Mouse (Mus musculus): ENCODE data around the gene Arvcf. TPM values are rescaled to one million over a fixed set of nuclear protein-coding genes. Genes with fewer than 3 reads are reported as not detected.

Gene Arvcf
- total and polyA plus RNA-seq, 3 experiments, result 9.1 to 14.5 TPM; not detected in 1

GRCm38 (mm10) chr16:18383045-18383726, 35.2 kb downstream of the Arvcf start:
- DNase-seq (ENCODE audit: low read depth, low spot score), result no peak
- no peaks in the 10 kb centered on the region for H3K27me3 ChIP-seq (ENCODE audit: control insufficient read depth in 1 of 2, insufficient read depth in 2 of 2, low read length in 2 of 2)
- H3K4me3 ChIP-seq (ENCODE audit: control insufficient read depth in 1 of 2, insufficient read depth in 1 of 2, low read depth in 2 of 2, low read length in 2 of 2), result no peak overlapping the region
- H3K9me3 ChIP-seq (replicated peaks; ENCODE audit: insufficient read depth, low read length), result no peaks in the 10 kb centered on the region
- no peak overlapping the region for H3K27ac ChIP-seq (ENCODE audit: control insufficient read depth, low read depth, low read length)
- peaks cover 8 to 18% of the 10 kb centered on the region in 2 experiments for H3K4me1 ChIP-seq (ENCODE audit: control insufficient read depth in 1 of 2, insufficient read depth in 2 of 2, low read length in 2 of 2)
- TF ChIP-seq ZKSCAN1 (IDR thresholded peaks at IDR 0.05; ENCODE audit: low read depth, low read length) (no peak), POLR2AphosphoS2 (IDR thresholded peaks at IDR 0.05; ENCODE audit: low read length) (no peak), ZC3H11A (IDR thresholded peaks at IDR 0.05; ENCODE audit: low read depth, low read length) (no peak), SIN3A (IDR thresholded peaks at IDR 0.05; ENCODE audit: low read length) (no peak), KAT2A (conservative IDR thresholded peaks at IDR 0.05; ENCODE audit: low read depth, low read length) (no peak), NELFE (IDR thresholded peaks at IDR 0.05; ENCODE audit: low read depth, low read length) (no peak), USF2 (IDR thresholded peaks at IDR 0.05; ENCODE audit: borderline replicate concordance in 1 of 2, insufficient read depth in 1 of 2, low read depth in 1 of 2, low read length in 2 of 2) (no peak), SMC3 (IDR thresholded peaks at IDR 0.05; ENCODE audit: low read depth, low read length) (no peak), JUND (IDR thresholded peaks at IDR 0.05; ENCODE audit: low read depth, low read length) (no peak), MAZ (IDR thresholded peaks at IDR 0.05; ENCODE audit: low read depth, low read length) (no peak), POLR2A (IDR thresholded peaks at IDR 0.05; ENCODE audit: control insufficient read depth in 1 of 2, insufficient read depth in 1 of 2, low read depth in 1 of 2, low read length in 2 of 2, poor library complexity in 1 of 2) (no peak), GATA1 (IDR thresholded peaks at IDR 0.05; ENCODE audit: low read depth, low read length) (no peak), TCF12 (IDR thresholded peaks at IDR 0.05; ENCODE audit: low read depth, low read length) (no peak), NRF1 (IDR thresholded peaks at IDR 0.05; ENCODE audit: insufficient read depth, low read depth, low read length, poor library complexity, severe bottlenecking) (no peak), MEF2A (IDR thresholded peaks at IDR 0.05; ENCODE audit: extremely low read depth, insufficient replicate concordance, low read depth, low read length, poor library complexity, severe bottlenecking) (no peak), MYC (IDR thresholded peaks at IDR 0.05; ENCODE audit: low read depth, low read length) (no peak), TAL1 (IDR thresholded peaks at IDR 0.05; ENCODE audit: low read length) (no peak), CTCF (IDR thresholded peaks at IDR 0.05 in 2 of 3, conservative IDR thresholded peaks at IDR 0.05 in 1 of 3; ENCODE audit: control insufficient read depth in 1 of 3, insufficient read depth in 1 of 3, low read depth in 2 of 3, low read length in 3 of 3, poor library complexity in 1 of 3, severe bottlenecking in 1 of 3) (no peak)
- H3K79me2 ChIP-seq (ENCODE audit: control insufficient read depth, insufficient read depth, low read length, poor library complexity), result no peaks in the 10 kb centered on the region
- H3K9ac ChIP-seq (ENCODE audit: control insufficient read depth, low read depth, low read length, poor library complexity, severe bottlenecking), result no peak overlapping the region
- peaks cover 0 to 18% of the 10 kb centered on the region in 2 experiments; a peak in 2 of 4 replicates for H3K36me3 ChIP-seq (ENCODE audit: control insufficient read depth in 1 of 2, insufficient read depth in 2 of 2, low read length in 2 of 2)

- Histone ChIP-seq H3K9me3 (replicated peaks; ENCODE audit: insufficient read depth, low read length) (no peaks in the 10 kb centered on the region), H3K4me3 (ENCODE audit: control insufficient read depth in 1 of 2, insufficient read depth in 1 of 2, low read depth in 2 of 2, low read length in 2 of 2) (no peak overlapping the region), H3K4me1 (ENCODE audit: control insufficient read depth in 1 of 2, insufficient read depth in 2 of 2, low read length in 2 of 2) (peaks cover 13 to 24% of the 10 kb centered on the region in 2 experiments), H3K9ac (ENCODE audit: control insufficient read depth, low read depth, low read length, poor library complexity, severe bottlenecking) (no peak overlapping the region), H3K79me2 (ENCODE audit: control insufficient read depth, insufficient read depth, low read length, poor library complexity) (no peaks in the 10 kb centered on the region), H3K27me3 (ENCODE audit: control insufficient read depth in 1 of 2, insufficient read depth in 2 of 2, low read length in 2 of 2) (no peaks in the 10 kb centered on the region), H3K36me3 (ENCODE audit: control insufficient read depth in 1 of 2, insufficient read depth in 2 of 2, low read length in 2 of 2) (peaks cover 0 to 23% of the 10 kb centered on the region in 2 experiments; a peak in 2 of 4 replicates), H3K27ac (ENCODE audit: control insufficient read depth, low read depth, low read length) (no peak overlapping the region)
- no peak for DNase-seq (ENCODE audit: low read depth, low spot score)
- TF ChIP-seq MXI1 (IDR thresholded peaks at IDR 0.05; ENCODE audit: low read depth, low read length) (no peak), SIN3A (IDR thresholded peaks at IDR 0.05; ENCODE audit: low read length) (no peak), NELFE (IDR thresholded peaks at IDR 0.05; ENCODE audit: low read depth, low read length) (no peak), CTCF (IDR thresholded peaks at IDR 0.05 in 2 of 3, conservative IDR thresholded peaks at IDR 0.05 in 1 of 3; ENCODE audit: control insufficient read depth in 1 of 3, insufficient read depth in 1 of 3, low read depth in 2 of 3, low read length in 3 of 3, poor library complexity in 1 of 3, severe bottlenecking in 1 of 3) (no peak)
These were observed 35.8 kb downstream of the Arvcf start for GRCm38 (mm10) chr16:18383756-18384155.

All from MEL (cell line).